Mouse (Mus musculus) inflammation-experienced regulatory T-cells, adult 6 months (primary cell): Measurements from ENCODE around the gene Nsrp1. TPM values are rescaled to one million over a fixed set of nuclear protein-coding genes. Genes with fewer than 3 reads are reported as not detected.

Experiments used
- polyA plus RNA-seq, 3 experiments: library from polyadenylated mRNA; unstranded; fragments of 100-300 nt; shearing (Covaris generic); gene quantifications; one replicate each; pipeline ENCODE4 v1.2.1; 2017

Gene Nsrp1
- polyA plus RNA-seq, 3 experiments from 2014 or later = 59.6 to 90.3 (median 71.1) TPM

Other genes starting within 250 kb of the Nsrp1 start
- 1 to 10 TPM; 3.8 to 5.5 (median 5.5) TPM for gene Cpd, start 231.4 kb downstream of the Nsrp1 start, polyA plus RNA-seq
- 1 to 10 TPM in 2 of 3 experiments, under 1 TPM in 1; 0.42 to 2.8 (median 1.1) TPM for gene Tmigd1, start 176.3 kb downstream of the Nsrp1 start, polyA plus RNA-seq
- 100 to 1,000 TPM in 1 of 3 experiments, 10 to 100 TPM in 2; 83.8 to 135 (median 88.1) TPM for gene Blmh, start 153.6 kb downstream of the Nsrp1 start, polyA plus RNA-seq
- not detected for gene Slc6a4, start 79.8 kb downstream of the Nsrp1 start, polyA plus RNA-seq
- gene Efcab5, start 110.5 kb upstream of the Nsrp1 start, polyA plus RNA-seq = under 1 TPM in 2 of 3 experiments, not detected in 1; 0.15 to 0.60 TPM
- 100 to 1,000 TPM in 1 of 3 experiments, 10 to 100 TPM in 2; 41.1 to 101 (median 73.4) TPM for gene Ssh2, start 137.9 kb upstream of the Nsrp1 start, polyA plus RNA-seq